Mouse (Mus musculus): ENCODE data around the gene Uvssa.

GRCm38 (mm10) chr5:33387550-33387949 is 9.2 kb downstream of the Uvssa start:
- TF ChIP-seq CTCF (IDR thresholded peaks at IDR 0.05; ENCODE audit: control insufficient read depth, insufficient read depth, insufficient replicate concordance, low read depth, low read length): no peak
- TF ChIP-seq POLR2A (IDR thresholded peaks at IDR 0.05; ENCODE audit: control insufficient read depth, low read depth, low read length): no peak
